Mouse (Mus musculus) lung, postnatal 0 days (tissue): Measurements from ENCODE around the gene Unc45b.

ENCODE experiments used
- CTCF ChIP-seq: IDR thresholded peaks from 2 replicates; pipeline ENCODE4 v1.5.1; 2016; ENCODE audit warnings: antibody characterized with exemption, mild to moderate bottlenecking
- EP300 ChIP-seq: IDR thresholded peaks from 2 replicates; pipeline ENCODE4 v1.6.1; 2016; ENCODE audit warnings: antibody characterized with exemption, mild to moderate bottlenecking, control low read depth

- no peak for TF ChIP-seq CTCF
- TF ChIP-seq EP300 = no peak
Observed at GRCm38 (mm10) chr11:82933186-82933585, 22.8 kb downstream of the Unc45b start.
